Mouse (Mus musculus): ENCODE results near the gene Rgs14.

- TF ChIP-seq CTCF (IDR thresholded peaks at IDR 0.05; ENCODE audit: low read depth, low read length) (no peak), POLR2A (IDR thresholded peaks at IDR 0.05; ENCODE audit: insufficient read depth, low read length) (no peak)
Observed at GRCm38 (mm10) chr13:55328641-55329040, 40.9 kb upstream of the Rgs14 start.
